Mouse (Mus musculus) retina, postnatal 1 day (tissue): ENCODE measurements around the gene Nrbf2.
A peak's percentile ranks its signal among the peaks of the same experiment; 100 is the strongest.

Experiments used
- DNase-seq: peaks from one replicate; pipeline ENCODE4 v3.0.0-alpha.2; 2012

The Nrbf2 gene

DNA sequence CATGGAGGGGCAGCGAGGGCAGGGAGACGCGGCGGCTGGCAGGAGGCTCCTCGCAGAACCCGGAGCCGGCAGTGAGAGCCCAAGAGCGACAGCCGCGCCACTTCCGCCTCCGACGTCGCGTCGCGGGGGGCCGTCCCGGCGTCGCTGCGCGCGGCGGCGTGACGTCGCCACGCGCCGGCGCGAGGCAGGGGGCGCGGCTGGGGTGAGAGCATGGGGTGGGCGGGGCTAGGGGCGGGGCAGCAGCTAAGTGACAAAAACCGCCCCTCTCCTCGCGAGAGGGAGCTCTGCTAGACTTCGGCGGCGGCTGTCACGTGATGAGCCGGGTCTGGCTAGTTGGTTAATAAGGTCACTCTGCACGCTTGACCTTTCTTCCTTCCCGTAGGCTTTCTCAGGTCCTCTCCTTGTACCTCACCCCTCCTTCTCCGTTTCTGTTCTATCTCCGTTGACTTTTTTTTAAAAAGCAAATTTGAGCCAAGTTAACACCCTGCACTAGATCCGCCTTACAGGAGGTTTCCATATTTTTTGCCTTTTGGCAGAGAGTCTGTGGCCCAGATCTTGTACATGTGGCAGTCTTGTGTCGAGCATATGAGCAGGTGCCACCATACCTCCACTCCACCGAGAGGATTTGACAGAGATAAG, at the start of gene Nrbf2:
TSS of gene Nrbf2 (minus strand) at position 130 of the 639 bp plus-strand sequence.
- peak; percentile 96 for DNase-seq

DNA sequence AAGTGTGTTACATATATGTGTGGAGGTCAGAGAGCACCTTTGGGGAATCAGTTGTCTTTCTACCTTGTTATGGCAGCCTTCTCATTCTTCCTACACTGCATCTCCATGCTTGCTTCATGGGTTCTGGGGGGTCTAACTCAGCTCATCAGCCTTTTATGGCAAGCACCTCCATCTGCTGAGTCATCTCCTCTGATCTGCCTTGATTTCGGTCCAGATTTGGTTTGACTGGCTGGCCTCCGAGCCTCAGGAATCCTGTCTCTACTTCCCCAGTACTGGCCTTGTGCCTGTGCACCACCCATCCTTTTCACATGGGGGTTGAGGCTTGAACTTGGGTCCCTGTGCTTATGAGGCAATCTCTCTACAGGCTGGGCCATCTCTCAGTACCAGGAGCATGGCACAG, 45.5 kb upstream of the Nrbf2 start:
- no peak for DNase-seq

DNA sequence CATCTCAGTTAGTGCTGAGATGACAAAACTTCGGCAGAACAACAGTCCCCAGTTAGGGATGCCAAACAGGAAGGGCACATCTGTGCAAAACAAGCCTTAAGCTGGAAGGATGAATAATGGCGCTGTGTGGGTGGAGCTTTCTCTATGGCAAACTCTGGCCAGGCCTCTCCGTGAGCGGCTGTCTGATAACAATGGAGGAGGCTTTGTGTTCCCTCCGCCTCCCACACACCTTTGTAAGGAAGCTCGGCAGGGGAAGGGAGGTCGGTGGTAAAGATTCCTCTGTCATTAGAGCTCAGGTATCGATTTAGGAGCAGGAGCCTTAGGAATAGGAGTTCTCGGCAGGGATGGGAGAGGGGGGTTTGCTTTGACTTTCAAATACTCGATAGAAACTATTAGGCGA, 44.6 kb upstream of the Nrbf2 start:
- no peak for DNase-seq

DNA sequence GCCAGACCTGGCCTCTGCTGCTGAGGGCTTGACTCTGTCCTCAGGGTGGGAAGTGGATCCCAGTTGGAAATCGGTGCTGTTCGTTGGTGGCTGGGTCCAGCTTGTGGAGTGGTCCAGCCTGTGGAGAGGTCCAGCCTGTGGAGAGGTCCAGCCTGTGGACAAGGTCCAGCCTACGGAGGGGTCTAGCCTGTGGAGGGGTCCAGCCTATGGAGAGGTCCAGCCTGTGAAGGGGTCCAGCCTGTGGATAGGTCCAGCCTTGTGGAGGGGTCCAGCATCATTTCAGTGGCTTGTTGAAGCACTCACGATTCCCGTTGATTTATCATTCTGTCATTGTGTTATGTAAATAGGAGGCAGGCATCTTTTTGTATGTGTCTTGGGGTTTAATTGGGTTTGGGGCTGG, 43.1 kb upstream of the Nrbf2 start:
- DNase-seq: no peak

DNA sequence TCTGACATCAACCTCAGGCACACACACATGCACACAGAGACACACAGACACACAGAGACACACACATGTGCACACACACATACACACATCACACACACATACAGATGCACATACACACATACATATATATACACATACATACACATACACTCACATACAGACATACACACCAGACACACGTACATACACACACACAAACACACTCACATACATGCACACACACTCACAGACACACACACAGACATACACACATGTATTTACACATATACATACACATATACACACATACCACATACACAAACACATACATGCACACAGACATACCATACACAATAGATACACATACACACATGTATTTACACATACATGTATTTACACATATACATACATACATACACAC, 38.9 kb upstream of the Nrbf2 start:
- no peak for DNase-seq

DNA sequence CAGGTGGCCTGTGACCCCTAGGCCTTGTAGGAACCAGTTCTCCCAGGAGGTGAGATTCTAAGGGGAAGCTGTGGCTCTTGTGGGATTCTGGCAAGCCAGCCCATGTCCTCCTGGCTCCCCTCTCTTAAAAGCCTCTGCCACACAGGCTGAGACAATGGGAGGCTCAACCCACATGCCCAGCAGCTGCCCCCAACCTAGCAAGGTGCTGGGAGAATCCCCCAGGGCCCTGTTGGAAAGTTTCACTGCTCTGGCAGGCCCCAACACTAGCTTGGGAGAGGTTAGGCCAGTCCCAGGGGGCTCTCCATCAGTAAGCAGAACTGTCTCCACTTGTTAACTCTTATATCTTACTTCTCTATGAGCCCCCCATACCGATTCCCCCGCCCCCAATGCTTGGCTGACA, 36.3 kb upstream of the Nrbf2 start:
- no peak for DNase-seq

DNA sequence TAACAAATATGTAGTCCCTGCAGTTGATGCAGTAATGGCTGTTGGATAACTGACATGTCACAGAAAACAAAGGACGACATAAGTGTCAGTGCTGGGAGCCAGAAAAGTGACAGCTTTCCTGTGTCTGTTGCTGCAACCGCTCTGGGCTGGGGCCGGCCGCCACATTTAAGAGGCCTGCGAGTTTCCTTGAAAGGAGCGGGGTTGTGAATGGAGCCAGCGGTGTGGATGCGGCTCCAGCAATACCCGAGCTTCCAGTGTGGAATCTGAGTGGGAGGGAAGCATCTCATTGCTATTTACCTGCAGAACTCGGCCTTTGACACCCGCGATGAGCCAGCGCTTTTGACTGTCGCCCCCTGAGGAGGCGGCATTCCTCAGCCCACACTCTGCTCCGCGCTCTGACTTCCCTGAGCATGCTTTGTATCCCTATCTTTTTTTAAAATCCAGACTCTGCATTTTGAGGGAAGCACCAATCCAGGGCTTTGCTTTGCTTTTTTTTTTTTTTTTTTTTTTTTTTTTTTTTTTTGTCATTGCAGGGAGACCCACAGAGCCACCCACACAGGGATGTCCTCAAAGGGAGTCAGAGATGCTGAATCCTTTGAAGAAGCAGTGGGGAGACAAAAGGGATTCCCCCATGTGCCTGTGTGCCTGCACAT, 35.2 kb upstream of the Nrbf2 start:
- DNase-seq: no peak

DNA sequence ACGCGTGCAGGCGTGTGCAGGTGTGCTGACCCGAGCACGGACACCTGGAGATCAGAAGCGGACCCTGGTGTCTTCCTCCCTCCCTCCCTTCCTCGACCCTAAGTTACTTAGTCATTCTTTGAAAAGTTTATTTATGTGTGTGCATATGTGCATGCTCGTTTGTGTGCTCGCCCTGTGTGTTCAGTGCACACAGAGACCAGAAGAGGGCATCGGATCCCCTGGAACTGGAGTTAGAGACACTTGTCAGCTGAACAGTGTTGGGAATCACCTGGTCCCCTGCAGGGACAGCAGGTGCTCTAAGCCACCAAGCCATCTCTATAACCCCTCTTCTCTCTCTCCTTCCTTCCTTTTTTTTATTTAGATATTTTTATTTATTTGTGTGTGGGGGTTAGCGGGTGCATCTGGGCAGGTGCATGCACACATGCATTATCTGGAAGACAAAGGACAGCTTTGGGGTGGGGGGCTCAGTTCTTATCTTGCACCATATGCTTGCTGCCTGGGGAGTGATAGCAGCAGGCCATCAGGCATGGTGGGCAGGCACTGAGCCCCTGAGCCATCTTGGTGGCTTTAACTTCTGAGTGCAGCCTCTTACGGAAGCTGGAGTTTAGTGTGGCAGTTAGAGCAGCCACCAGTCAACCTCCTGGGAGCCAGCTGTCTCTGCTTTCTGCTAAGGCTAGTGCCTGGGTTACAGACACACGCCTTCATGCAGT, 34.1 kb upstream of the Nrbf2 start:
- DNase-seq: no peak

DNA sequence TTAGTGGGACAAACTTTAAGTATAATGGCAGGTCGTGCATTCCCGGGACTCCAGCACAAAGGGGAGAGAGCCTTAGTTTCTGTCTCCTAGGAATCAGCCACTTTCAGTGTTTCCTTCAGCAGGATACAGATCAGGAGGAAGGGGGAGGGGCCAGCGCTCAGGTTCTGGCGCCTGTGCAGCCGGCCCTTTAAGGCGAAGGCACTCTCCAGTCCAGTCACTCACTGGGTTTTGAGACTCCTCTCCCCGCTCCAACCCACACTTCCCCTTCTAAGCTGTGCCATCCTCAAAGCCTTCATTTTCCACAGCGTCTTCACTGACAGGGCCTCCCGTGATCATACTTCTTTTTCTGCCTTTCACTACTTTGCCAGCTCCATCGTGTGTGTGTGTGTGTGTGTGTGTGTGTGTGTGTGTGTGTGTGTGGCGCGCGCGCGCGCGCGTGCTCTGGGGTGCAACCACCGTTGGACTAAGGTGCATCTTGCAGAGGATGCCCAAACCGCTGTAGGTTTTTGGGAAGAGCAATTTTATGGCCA, 32.9 kb upstream of the Nrbf2 start:
- peak; percentile 43 for DNase-seq

DNA sequence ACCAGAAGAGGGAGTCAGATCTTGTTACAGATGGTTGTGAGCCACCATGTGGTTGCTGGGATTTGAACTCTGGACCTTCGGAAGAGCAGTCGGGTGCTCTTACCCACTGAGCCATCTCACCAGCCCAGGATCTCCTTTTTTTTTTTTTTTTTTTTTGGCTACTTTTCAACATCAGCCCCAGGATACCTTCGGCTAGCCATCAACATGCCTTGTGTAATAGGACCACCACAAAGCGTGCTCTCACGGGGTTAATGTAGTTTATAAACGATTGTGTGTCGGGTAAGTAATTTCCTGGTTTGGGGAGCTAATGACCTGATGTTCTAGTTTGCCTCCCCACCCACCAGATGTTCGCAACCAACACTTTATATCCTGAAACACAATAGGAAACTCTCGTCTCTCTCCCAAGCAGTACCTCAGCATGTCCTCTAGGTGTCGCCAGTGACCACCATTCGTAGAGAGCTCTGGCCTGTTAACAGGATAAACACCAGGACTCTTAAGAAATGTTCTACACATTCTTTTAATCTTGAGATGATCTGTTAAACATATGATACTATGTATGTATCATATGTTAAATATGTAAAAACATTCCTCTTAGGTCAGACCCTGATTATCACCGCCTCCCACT, 29.8 kb upstream of the Nrbf2 start:
- DNase-seq: peak; percentile 80

DNA sequence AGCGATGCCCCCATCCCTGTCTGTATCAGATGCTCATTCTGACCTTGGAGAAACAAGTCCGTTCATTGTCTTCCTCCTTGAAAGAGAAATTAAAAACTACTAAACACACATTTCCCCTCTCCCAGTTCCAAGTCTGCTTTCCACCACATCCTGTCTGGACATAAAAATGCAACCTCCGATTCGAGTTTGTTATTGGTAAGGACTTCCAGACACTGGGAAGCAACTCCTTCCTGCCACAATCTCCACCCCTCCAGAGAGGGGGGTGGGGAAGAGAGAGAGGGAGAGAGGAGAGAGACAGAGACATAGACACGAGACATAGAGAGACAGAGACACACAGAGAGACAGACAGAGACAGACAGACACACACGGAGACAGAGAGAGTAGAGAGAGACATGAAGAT, 27.4 kb upstream of the Nrbf2 start:
- no peak for DNase-seq

DNA sequence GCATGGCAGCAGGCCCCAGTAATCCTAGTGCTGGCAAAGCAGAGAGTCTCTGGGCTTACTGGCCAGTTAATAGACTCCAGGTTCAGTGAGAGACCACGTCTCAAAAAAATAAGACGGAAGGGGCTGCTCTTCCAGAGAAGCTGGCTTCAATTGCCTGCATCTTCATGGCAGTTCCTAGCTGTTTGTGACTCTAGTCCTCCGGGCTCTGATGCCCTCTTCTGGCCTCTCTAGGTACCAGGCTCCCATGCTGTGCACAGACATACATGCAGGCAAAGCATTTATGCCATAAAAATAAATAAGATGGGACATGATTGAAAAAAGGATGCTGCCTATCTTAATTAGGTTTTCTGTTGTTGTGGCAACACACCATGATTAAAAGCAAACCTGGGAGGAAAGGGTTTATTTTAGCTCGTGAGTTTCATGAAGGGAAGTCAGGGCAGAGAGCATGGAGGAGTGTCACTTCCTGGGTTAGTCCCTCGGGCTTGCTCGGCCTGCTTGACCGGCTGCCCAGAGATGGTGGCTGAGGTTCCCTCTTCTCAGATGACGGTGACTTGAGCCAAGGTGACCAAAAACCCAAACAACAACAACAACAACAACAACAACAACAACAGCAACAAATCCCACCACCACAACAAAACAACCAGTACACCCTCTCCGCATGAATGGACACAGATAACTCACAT, 26.3 kb upstream of the Nrbf2 start:
- DNase-seq: peak; percentile 71

DNA sequence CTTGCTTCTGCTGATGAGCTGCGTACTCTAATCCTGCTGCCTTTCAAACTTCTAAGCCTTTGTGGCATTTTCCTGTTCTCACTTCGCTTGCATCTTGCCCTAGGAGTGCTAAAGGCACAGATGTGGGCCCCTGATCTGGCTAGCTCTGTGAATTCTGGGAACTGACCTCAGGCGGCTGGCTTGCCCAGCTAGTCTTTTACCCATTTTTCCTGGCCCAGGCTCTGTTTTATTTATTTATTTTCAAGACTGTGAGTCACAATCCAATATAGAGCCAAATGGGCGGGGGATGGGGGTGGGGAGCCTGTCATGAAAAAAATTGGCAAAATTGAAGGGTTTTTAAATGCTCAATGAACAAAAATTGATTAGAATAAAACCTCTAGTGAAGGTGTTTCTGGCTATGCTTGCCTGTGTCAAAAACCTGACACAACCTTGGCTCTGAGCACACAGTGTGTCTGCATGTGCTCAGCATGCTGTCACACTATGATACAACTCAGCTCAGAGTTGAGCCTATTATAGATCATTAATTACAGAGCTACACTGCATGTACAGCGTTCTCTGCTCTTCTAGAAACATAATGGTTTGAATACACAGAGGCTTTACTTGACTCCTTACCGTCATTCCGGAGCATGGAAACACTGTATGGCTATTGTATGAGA, 24.5 kb upstream of the Nrbf2 start:
- no peak for DNase-seq

DNA sequence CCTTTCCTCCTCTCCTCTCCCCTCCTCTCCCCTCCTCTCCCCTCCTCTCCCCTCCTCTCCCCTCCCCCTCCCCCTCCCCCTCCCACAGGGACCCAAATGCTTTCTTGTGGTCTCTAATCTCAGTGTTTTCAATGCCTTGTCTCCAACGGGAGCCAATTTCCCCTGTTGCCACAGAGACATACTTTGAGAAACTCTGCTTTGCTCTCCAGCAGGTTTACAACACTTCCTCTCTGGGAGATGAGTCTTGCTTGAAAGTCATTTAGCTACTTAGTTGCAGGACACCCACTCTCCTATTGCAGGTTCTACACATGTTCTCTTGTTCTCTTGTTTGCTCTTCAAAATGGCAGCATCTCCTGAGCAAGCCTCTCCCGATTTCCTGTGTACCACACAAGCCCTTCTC, 17.2 kb upstream of the Nrbf2 start:
- no peak for DNase-seq

DNA sequence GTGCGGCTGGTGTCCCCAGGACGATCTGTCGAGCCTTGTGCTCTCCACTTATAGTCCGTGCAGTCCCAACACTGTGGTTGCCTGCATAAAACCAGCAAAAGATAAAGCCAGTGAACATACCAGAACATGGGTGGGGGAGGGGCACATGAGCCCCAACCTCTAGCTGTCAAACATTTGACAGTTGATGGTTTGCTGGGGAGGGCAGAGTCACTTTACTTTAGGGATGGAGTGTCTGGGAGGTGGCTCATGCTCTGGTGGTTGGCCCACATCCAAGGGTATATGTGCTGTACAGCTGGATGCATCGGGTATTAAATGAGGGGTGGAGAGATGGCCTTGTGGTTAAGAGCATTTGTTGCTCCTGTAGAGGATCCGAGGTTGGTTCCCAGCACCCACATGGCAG, 15.9 kb upstream of the Nrbf2 start:
- DNase-seq: no peak

DNA sequence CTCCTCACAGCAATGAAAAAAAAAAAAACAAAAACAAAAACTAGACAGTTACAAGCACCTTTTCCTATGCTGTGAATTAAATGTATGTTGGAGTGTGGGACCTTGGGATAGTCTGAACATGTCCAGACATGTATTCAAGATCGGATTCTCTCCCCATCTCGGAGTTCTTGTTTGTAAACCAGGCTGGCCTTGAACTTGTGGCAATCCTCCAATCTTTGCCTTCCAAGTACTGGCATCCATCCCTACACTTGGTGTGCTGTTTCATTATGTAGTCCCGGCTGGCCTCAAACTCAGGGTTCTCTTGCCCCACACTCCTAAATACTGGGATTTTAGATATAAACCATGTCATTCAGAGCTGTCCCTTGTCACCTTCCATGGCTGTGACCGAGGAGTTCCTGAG, 14.2 kb upstream of the Nrbf2 start:
- DNase-seq: no peak

DNA sequence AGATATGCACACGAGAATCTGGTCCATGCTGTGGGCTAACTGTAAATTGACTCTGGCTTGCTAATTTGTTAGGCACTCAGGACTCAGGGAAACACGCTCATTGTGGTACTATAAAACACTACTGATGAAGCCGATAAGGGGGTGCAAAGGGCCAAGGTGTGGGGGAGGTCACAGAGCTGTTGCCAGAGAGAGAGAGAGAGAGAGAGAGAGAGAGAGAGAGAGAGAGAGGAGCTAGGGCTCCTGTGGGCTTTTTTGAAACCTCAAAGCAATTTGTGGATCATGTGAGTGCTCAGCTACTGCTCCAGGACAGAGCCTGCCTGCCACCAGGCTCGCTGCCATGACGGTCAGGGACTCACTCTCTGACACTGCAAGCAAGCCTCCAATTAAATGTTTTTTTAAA, 13.8 kb upstream of the Nrbf2 start:
- no peak for DNase-seq

DNA sequence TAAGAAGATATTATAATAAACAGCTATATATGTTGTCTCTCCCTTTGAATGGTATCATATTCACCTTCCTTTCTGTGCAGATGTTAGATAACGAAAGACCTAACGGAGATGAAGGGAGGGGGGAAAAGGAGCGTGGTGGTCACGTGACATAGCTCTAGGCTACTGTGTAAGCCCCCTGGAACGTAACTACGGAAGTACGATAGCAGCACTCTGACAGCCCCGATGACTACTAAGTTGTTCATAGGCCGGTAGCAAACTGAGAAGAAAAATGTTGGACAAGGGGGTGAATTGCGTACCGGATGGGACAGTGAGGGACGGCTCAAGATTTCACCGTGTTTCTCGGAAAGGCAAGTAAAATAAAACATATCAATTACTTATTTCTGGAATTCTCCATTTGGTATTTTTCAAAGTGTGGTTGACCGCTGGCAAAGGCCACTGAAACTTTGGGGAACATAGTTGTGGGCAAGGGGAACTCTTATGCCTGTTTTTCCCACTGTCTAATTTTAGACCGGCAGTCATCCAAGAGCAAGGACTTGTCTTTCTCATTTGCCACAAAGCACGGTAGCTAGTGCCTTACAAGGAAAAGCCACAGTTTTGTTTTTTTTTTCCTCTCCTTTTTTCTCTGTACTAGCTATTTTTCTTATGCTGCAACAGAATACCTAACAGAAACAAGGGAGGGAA, 12.2 kb upstream of the Nrbf2 start:
- no peak for DNase-seq

DNA sequence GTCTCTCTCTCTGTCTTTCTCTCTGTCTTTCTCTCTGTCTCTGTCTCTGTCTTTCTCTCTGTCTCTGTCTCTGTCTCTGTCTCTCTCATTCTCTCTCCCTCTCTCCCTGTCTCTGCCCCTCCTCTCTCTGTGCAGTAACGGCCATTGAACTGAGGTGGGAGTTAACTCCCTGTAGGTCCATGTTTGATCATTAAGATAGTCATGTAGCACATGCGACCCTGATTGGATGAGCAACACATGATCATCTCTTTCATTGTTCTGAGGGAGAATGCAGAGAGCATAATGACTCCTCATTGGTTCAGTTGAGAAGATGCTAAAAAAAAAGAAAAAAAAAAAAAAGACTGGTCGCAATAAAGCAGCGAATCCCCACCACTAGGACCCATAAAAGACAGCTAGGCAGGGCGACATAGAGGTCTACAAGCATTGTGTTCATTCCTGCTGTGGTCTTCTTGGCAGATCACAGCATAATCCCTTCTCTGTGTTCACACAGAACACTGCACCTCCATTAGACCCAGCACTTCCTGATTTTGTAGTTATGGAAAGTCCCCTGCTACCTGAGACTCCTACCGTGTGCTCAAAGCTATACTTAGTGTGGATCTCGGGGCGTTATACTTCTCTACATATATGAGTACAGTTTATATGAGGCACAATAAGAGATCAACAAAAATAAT, 11.5 kb upstream of the Nrbf2 start:
- DNase-seq: no peak

DNA sequence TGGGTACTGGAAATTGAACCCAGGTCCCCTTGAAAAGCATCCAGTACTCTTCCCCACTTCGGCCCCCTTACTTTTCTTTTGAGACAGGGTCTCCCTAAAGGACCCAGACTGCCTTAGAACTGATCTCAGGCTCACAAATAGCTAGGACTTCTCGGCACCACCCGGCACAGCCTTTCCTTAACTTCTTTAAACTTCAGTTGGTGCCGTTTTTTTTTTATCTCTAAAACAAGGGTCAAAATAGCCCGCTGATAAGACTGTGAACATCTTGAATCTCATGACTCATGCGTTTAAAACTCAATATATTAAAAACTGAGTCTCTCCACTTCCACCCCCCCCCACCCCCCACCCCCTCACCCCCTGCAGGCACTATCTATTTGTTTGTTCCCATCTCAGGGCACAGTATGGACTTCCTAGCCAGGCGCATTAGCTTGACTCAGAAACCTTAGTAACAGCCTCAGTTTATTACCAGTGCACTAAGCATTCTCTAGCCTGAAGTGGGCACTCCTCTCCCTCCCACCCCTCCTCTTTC, 10.9 kb upstream of the Nrbf2 start:
- DNase-seq: no peak

DNA sequence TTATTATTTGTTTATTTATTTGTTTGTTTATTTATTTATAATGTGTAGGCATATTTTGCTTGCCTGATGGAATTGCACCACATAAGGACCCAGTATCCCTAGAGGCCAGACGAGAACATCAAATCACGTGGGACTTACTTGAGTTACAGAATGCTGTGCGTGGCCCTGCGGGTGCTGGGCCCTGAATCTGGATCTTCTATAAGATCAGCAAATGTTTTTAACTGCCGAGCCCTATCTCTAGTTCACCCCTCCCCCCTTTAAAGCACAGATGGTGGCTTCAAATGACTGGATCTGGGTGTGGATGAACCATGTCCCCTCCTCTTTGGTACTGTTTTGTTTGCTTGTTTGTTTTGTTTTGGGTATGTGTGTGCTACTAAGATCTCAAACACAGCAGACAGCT, 10.2 kb upstream of the Nrbf2 start:
- no peak for DNase-seq
